Mouse (Mus musculus) limb, embryonic 12.5 days (tissue): Measurements from ENCODE around the gene Frmpd4. TPM values are rescaled to one million over a fixed set of nuclear protein-coding genes. Genes with fewer than 3 reads are reported as not detected.

Source experiments
- ATAC-seq: fragments of 200-750 bp; cut with Nextera tagmentation; 2 replicates; pipeline ENCODE4 v1.8.0; 2017; ENCODE audit warnings: low read depth, moderate TSS enrichment; ENCODE audit not compliant: insufficient number of reproducible peaks, insufficient read depth, low FRiP score, low TSS enrichment
- H3K27ac ChIP-seq: fragments of 300-500 bp; sonication (generic); 2 replicates; pipeline ENCODE4 v1.5.1; 2016; ENCODE audit warnings: mild to moderate bottlenecking, moderate library complexity
- H3K27me3 ChIP-seq: fragments of 300-500 bp; sonication (generic); 2 replicates; pipeline ENCODE4 v1.6.1; 2016; ENCODE audit warnings: mild to moderate bottlenecking, moderate library complexity
- H3K36me3 ChIP-seq: fragments of 300-500 bp; sonication (generic); 2 replicates; pipeline ENCODE4 v1.6.1; 2016; ENCODE audit warnings: mild to moderate bottlenecking, moderate library complexity
- H3K4me1 ChIP-seq: fragments of 300-500 bp; sonication (generic); replicated peaks from 2 replicates; pipeline ENCODE4 v1.6.1; 2016
- H3K4me2 ChIP-seq: fragments of 300-500 bp; sonication (generic); 2 replicates; pipeline ENCODE4 v1.6.1; 2016; ENCODE audit warnings: mild to moderate bottlenecking, moderate library complexity
- H3K4me3 ChIP-seq: fragments of 300-500 bp; sonication (generic); replicated peaks from 2 replicates; pipeline ENCODE4 v1.5.1; 2016; ENCODE audit warnings: mild to moderate bottlenecking
- H3K9ac ChIP-seq: fragments of 300-500 bp; sonication (generic); replicated peaks from 2 replicates; pipeline ENCODE4 v1.6.1; 2016; ENCODE audit warnings: mild to moderate bottlenecking, moderate library complexity
- H3K9me3 ChIP-seq: fragments of 300-500 bp; sonication (generic); 2 replicates; pipeline ENCODE4 v1.6.1; 2016; ENCODE audit warnings: mild to moderate bottlenecking, moderate library complexity
- WGBS: fragments of 180-500 bp; shearing (Covaris S2); methylation state at CpG from one replicate; pipeline ENCODE4 v1.1.7; 2016; 5-methylcytosine and 5-hydroxymethylcytosine counted together
- polyA plus RNA-seq: library from polyadenylated mRNA; unstranded; fragments of >200 nt; fragmentation: Nextera tagmentation; extraction: Ambion mirVana; gene quantifications from 2 replicates; pipeline ENCODE4 v1.2.1, GENCODE M21; 2016

Frmpd4 gene
- polyA plus RNA-seq, 1 experiment from 2014 or later = 0.08 TPM

DNA sequence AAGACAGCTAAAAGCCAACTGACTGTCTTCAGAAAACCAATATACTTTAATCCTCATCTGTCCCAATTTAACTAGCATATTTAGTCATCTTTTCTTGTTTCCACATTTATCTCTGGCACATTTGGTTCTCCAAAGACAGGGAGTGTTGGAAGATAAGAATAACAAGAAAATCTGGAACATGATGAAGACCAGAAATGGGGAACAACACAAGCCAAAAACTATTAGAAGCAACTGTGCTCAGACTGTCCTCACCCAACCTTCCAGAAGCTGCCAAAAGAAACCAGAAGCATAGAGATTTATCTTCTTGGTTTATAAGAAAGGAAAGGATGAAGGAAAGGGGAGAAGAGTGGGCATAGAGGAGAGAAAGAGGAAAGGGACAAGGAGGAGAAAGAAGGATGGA is 748.6 kb downstream of the Frmpd4 start:
- Histone ChIP-seq H3K27me3 (peaks cover 14% of the 10 kb centered on the region), H3K4me1 (no peaks in the 10 kb centered on the region), H3K36me3 (no peaks in the 10 kb centered on the region), H3K27ac (no peak overlapping the region), H3K4me3 (no peak overlapping the region), H3K9me3 (no peaks in the 10 kb centered on the region), H3K9ac (no peak overlapping the region), H3K4me2 (no peak overlapping the region)
- ATAC-seq = no peak

DNA sequence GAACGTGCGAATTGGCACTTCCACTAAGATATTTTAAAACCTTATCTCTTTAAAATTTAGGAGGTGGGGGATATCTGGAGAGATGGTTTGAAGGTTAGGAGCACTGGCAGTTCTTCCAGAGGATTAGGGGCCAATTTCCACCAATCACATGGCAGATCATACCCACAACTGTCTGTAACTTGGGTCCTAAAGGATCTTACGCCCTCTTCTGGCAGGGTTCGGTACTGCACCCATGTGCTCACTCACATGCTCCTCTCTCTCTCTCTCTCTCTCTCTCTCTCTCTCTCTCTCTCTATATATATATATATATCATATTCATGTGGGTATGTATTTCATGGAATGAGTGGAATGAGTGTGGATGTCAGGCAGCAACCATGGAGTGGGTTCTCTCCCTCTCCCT is 759.7 kb downstream of the Frmpd4 start:
- WGBS = 48% methylated on average over 4 of the region's 4 CpGs
- Histone ChIP-seq H3K27ac (no peak overlapping the region), H3K4me1 (no peaks in the 10 kb centered on the region), H3K36me3 (no peaks in the 10 kb centered on the region), H3K9me3 (no peaks in the 10 kb centered on the region), H3K9ac (no peak overlapping the region), H3K4me2 (no peak overlapping the region), H3K4me3 (no peak overlapping the region), H3K27me3 (peaks cover 36% of the 10 kb centered on the region)
- no peak for ATAC-seq

DNA sequence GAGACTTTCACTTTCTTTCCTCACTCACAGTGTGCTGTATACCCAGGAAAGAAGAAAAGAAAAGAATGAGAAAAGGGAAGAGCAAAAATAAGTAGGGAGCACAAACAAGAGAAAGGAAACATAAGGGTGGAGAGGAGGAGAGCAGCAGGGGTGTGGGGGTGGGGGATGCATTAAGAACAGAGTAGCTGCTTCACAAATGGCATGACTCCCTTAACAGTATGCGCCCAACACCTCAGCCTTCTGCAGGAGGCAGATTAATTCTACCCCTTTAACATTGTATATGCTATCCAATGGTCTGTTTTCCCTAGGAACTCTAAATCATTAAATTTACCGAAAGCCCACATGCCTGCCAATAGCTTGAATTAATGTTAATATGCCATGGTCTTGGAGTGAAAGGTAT is 766.9 kb downstream of the Frmpd4 start:
- no peak for ATAC-seq
- Histone ChIP-seq H3K36me3 (no peaks in the 10 kb centered on the region), H3K4me2 (no peak overlapping the region), H3K9ac (no peak overlapping the region), H3K27me3 (peaks cover 34% of the 10 kb centered on the region), H3K4me3 (no peak overlapping the region), H3K4me1 (no peaks in the 10 kb centered on the region), H3K9me3 (no peaks in the 10 kb centered on the region), H3K27ac (no peak overlapping the region)
- WGBS = 57% methylated on average over 2 of the region's 2 CpGs

DNA sequence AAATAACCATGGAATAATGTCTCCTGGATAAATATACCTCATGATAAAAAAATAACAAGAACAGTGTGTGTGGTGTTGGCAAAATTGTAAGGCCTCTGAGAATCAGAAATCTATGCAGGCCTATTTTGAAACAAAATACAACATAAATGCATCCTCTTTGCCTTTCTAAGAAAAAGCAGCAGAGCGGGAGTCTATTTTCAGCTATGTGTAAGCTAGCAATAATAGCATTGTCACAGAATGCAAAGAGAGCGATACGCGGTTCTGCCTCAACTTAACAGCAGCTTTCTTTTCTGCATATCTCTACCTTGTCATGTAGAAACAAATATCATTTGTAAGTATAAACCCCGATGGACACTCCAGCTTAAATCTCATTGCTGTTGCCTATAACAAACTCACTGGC is 768.5 kb downstream of the Frmpd4 start:
- Histone ChIP-seq H3K9ac (no peak overlapping the region), H3K9me3 (no peaks in the 10 kb centered on the region), H3K36me3 (no peaks in the 10 kb centered on the region), H3K4me2 (no peak overlapping the region), H3K27me3 (peaks cover 21% of the 10 kb centered on the region), H3K4me3 (no peak overlapping the region), H3K4me1 (no peaks in the 10 kb centered on the region), H3K27ac (no peak overlapping the region)
- no peak for ATAC-seq
- 93% methylated on average over 5 of the region's 5 CpGs for WGBS

DNA sequence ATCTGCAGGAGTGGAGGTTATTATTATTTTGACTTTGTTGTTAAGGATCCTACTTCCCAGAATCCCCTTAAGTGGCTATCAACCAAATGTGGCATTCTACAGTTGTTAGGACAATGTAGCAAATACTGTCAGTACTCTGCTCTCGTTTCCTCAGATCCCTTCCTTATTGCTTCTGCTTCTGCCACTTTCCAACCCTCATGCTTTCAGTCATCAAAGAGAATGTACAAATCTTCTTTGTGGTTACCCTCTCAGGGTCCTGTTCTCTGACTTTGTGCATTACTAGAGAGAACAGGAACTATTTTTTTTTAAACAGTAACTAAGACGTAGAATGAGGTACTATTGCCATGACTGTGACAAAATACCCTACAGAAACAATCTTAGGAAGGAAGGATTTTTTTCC is 788.3 kb downstream of the Frmpd4 start:
- ATAC-seq = no peak
- no peaks in the 10 kb centered on the region for H3K9me3 ChIP-seq
- 68% methylated on average over 2 of the region's 2 CpGs for WGBS
- no peak overlapping the region for H3K4me3 ChIP-seq
- H3K27ac ChIP-seq = no peak overlapping the region
- peaks cover 24% of the 10 kb centered on the region; the same call in 1 of the 2 replicates for H3K27me3 ChIP-seq
- H3K36me3 ChIP-seq = no peaks in the 10 kb centered on the region
- H3K4me2 ChIP-seq = no peak overlapping the region
- no peak overlapping the region for H3K9ac ChIP-seq
- H3K4me1 ChIP-seq = no peaks in the 10 kb centered on the region

DNA sequence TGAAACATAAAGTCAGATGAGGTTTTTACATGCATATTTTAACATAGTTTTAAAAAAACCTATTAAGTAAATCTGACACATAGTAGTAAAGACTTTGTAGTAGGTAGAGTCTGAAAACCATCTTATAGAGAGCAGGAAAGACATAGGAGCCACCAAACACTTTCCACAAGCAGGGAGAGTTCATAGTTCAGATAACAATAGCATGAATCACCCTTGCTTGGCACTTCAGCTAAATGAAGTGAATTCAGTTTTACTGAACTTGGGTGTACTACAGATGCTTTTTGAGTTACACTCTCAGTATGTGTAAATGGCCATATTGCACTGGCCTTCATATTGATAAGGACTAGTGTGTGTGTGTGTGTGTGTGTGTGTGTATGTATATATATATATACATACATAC is 793.5 kb downstream of the Frmpd4 start:
- no peaks in the 10 kb centered on the region for H3K4me1 ChIP-seq
- ATAC-seq = no peak
- no peak overlapping the region for H3K4me2 ChIP-seq
- no peak overlapping the region for H3K27ac ChIP-seq
- peaks cover 31% of the 10 kb centered on the region; the same call in 1 of the 2 replicates for H3K27me3 ChIP-seq
- no peak overlapping the region for H3K4me3 ChIP-seq
- no peaks in the 10 kb centered on the region for H3K9me3 ChIP-seq
- no peak overlapping the region for H3K9ac ChIP-seq
- no peaks in the 10 kb centered on the region for H3K36me3 ChIP-seq

DNA sequence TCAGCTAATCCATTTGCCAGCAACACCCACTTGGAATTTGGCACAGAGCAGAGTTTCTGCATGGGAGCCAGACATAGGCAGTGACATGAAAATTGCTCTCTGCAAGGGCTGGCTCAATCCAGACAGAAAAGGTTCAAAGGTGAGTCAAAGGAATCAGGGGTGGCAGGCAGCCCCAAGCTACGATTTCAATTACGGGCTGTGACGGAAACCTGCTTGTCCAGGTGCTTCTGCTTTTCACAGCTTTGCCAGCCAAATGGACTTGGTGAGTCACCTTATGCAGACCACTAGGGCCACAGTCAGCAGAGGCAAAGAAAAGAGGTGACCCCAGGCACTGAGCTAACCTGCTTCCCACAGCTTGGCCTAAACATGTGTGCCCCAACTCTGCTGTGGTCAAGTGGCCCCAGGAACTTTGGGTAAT is 857.5 kb downstream of the Frmpd4 start:
- Histone ChIP-seq H3K4me3 (no peak overlapping the region), H3K4me2 (no peak overlapping the region), H3K9me3 (no peaks in the 10 kb centered on the region), H3K27me3 (peaks cover 24% of the 10 kb centered on the region), H3K9ac (no peak overlapping the region), H3K27ac (no peak overlapping the region), H3K36me3 (no peaks in the 10 kb centered on the region), H3K4me1 (no peaks in the 10 kb centered on the region)
- no peak for ATAC-seq
- 77% methylated on average over 3 of the region's 3 CpGs for WGBS

DNA sequence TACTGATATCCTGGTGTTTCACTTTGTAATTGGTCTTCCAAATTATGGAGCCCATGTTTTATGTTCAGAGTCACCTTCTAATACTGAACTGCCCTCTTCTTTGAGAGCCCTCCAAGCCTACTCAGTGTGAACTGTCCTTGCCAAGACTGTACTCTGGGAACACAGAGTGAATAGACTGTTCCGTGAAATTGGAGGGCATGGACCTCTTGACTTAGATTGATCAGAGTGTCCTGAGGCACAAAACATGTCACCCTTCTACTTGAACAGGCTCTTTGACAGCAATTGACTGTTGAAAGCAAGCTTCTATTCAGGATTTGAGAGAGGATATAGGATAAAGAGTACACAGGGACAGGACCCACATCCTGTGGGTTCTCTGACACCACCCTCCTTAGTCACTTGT is 857.9 kb downstream of the Frmpd4 start:
- 70% methylated on average over 1 of the region's 1 CpGs for WGBS
- no peak overlapping the region for H3K9ac ChIP-seq
- no peaks in the 10 kb centered on the region for H3K36me3 ChIP-seq
- H3K4me2 ChIP-seq = no peak overlapping the region
- H3K27me3 ChIP-seq = peaks cover 24% of the 10 kb centered on the region
- H3K4me1 ChIP-seq = no peaks in the 10 kb centered on the region
- no peak overlapping the region for H3K4me3 ChIP-seq
- ATAC-seq = no peak
- H3K27ac ChIP-seq = no peak overlapping the region
- H3K9me3 ChIP-seq = no peaks in the 10 kb centered on the region

DNA sequence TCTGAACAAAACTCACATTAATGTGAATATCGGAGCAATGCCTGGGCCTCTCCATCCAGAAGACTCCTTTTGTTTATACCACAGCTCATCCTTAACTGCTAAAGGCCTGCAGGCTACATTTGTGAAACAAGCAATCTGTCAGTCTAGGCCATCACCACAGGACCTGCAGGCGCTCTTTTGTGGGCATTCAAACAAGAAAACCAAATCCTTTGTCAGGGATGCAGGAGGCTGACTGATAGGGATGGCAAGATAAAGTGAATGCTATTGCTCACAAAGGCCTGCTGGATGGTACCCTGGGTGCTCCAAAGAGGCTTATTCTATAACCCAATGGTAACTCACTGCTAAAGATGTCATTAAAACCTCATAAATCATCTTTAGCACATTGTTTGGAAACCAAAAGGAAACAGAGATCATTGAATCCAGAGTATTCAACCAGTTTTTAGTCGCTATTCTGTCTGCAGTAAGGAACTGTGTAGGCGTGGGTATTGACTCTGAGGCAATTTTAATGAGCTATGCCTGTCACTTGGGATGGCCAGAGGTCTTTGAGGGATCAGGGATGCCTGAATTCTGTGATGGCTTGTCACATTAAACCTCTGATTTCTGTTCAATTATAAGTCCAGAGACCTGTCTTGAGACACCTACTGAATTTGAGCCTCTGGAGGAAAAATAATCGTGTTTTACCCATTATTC is 922.1 kb downstream of the Frmpd4 start:
- H3K27me3 ChIP-seq = peaks cover 24% of the 10 kb centered on the region
- no peak overlapping the region for H3K4me2 ChIP-seq
- no peaks in the 10 kb centered on the region for H3K4me1 ChIP-seq
- no peaks in the 10 kb centered on the region for H3K36me3 ChIP-seq
- no peak for ATAC-seq
- no peak overlapping the region for H3K9ac ChIP-seq
- WGBS = 54% methylated on average over 5 of the region's 5 CpGs
- no peaks in the 10 kb centered on the region for H3K9me3 ChIP-seq
- no peak overlapping the region for H3K27ac ChIP-seq
- H3K4me3 ChIP-seq = no peak overlapping the region

DNA sequence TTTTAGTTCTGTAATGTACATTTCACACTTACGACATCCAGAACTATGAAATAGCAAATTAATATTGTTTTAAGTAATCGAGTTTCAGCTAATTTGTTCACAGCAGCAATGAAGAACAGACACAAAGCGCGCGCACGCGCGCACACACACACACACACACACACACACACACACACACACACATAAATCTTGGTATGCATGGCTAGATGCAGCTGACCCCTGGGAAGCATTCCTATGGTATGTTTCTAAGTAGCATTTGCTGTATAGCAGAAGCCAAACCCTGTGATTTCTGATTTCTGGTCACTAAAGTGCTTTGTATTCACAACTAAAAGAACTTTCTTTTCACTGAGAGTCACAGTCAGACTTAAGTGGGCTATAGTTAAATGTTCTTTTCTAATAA is 922.8 kb downstream of the Frmpd4 start:
- Histone ChIP-seq H3K9me3 (no peaks in the 10 kb centered on the region), H3K4me2 (no peak overlapping the region), H3K4me1 (no peaks in the 10 kb centered on the region), H3K27ac (no peak overlapping the region), H3K4me3 (no peak overlapping the region), H3K9ac (no peak overlapping the region), H3K27me3 (peaks cover 19% of the 10 kb centered on the region), H3K36me3 (no peaks in the 10 kb centered on the region)
- WGBS = 94% methylated on average over 8 of the region's 8 CpGs
- no peak for ATAC-seq

DNA sequence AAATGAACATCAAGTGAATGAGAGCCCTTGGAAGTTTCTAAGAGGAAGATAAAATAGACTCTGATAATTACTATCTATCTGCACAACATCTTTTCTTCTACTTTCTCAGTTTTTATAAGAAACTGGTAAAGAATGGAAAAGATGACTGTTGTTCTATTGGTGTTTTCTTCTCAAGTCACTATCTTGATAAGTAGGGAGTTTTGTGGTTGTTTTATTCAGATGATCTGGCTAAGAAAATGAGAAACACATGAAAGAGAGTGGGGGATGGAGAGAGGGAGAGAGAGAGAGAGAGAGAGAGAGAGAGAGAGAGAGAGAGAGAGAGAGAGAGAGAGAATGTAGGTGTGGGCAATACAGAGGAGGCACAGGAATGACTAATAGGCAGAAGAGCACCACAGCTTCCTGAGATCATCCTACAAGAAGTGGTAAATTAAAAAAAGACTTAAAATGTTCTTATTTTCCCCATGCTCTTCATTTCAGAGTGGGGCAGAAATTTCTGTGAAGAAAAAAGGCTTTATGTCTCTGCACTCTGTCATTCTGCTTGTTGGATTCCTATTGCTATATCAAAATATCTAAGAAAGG is 979.3 kb downstream of the Frmpd4 start:
- Histone ChIP-seq H3K9me3 (no peaks in the 10 kb centered on the region), H3K4me1 (no peaks in the 10 kb centered on the region), H3K9ac (no peak overlapping the region), H3K27me3 (peaks cover 3% of the 10 kb centered on the region; the same call in 1 of the 2 replicates), H3K27ac (no peak overlapping the region), H3K4me2 (no peak overlapping the region), H3K36me3 (no peaks in the 10 kb centered on the region), H3K4me3 (no peak overlapping the region)
- no peak for ATAC-seq

DNA sequence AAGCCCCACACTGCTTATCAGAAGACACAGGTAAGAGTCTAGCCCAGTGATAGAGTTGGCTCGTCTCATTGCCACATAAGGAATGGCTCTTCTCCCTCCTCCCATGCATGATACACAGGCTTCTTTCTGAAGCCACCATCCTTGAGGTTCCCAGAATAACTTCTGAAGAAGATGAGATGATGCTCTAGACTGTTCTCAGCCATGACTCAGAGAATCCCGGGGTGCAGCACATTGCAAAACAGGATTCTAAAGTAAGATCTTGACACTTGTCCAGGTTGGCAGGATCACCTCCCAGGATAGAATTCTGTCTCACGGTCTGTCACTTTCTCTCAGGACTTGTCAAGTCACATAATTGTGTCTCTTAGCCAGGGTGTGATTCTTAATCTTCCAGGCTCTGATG is 1024.2 kb downstream of the Frmpd4 start:
- Histone ChIP-seq H3K27ac (no peak overlapping the region), H3K9ac (no peak overlapping the region), H3K4me3 (no peak overlapping the region), H3K9me3 (no peaks in the 10 kb centered on the region), H3K27me3 (peaks cover 22% of the 10 kb centered on the region), H3K36me3 (no peaks in the 10 kb centered on the region), H3K4me1 (no peaks in the 10 kb centered on the region), H3K4me2 (no peak overlapping the region)
- 81% methylated on average over 3 of the region's 3 CpGs for WGBS
- ATAC-seq = no peak
